Mouse (Mus musculus) c-Kit-positive CD71-negative TER-119-negative erythroid progenitor cells, embryonic 14.5 days (primary cell): Measurements from ENCODE around the gene Mbip.

Experiments used
- DNase-seq: peaks from one replicate; pipeline ENCODE4 v3.0.0-alpha.2; 2013; ENCODE audit warnings: low read depth

Gene Mbip

DNA sequence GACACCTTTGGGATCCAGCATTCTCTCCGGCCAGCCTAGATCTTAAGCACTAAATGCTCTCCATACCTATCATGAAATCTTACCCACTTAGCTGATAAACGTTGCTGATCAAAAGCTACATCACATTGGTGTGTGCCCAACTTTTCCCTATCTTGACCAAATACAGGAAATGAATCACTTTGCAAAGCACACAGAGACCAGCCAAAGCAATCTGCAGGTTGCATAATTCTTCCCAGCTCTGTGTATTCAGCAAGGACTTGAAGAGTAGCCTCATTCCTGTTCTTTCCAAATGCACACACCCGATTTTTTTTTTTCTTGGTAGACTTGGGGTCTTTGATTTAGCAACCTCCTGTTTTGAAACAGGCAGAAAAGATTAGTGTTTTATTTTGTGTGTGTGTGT, 57.1 kb downstream of the Mbip start:
- no peak for DNase-seq

DNA sequence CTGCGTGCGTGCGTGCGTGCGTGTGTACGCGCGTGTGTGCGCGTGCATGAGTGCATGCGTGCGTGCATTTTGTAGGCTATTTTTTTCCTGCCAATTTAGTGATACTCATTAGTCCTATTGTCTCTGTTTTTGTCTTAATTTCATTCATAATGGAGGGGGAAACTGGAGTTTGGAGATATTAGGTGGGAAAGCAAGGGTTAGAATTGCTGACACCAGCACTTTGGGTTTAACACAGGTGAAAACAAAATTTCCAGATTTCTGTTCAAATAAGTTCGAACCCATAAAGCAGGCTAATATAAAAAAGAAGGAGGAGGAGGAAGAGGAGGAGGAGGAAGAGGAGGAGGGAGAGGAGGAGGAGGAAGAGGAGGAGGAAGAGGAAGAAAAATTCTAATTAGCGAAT, 58.9 kb downstream of the Mbip start:
- DNase-seq, result no peak

DNA sequence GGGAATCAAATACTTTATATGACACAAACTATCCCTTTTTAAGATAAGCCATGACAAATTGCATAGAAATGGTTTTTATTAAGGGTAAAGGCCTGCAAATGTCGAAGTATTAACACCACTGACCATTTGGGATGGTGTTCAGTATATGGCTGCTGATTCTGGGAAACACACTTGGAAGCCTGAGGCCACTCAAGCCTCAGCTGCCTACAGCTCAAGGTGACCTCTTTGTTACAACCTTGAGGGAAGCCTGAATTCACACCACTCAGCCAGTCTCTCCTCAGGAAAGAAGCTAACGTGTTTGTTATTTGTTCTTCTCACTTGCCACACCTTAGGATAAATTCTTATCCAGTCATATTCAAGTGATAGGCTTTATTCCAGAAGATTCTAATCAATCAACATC, 61.5 kb downstream of the Mbip start:
- no peak for DNase-seq

DNA sequence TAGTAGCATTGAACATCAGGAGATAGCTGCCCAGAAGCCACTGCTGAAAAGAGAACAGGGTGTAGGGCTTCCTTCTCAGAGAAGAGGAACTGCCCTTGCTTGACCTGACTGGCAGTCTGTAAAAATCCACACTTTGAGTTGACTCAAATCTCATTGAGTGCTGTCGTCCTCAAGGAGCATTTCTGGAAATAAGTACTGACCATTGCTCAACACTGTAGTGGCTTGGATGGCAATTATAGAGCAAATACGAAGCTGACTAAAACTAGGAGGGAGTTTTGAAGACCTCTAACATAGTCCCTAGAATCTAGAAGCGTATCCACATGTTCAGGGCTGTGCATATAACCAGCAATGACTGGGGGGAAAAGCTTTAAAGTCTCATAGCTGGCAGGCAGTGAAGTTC, 64.0 kb downstream of the Mbip start:
- DNase-seq, result no peak
